Mouse (Mus musculus) lung, postnatal 0 days (tissue): ENCODE data around the gene Tgfa.

Experiments
- CTCF ChIP-seq: IDR thresholded peaks from 2 replicates; pipeline ENCODE4 v1.5.1; 2016; ENCODE audit warnings: antibody characterized with exemption, mild to moderate bottlenecking
- EP300 ChIP-seq: IDR thresholded peaks from 2 replicates; pipeline ENCODE4 v1.6.1; 2016; ENCODE audit warnings: antibody characterized with exemption, mild to moderate bottlenecking, control low read depth

GRCm38 (mm10) chr6:86248562-86248961 is 53.5 kb downstream of the Tgfa start:
- TF ChIP-seq CTCF (no peak), EP300 (no peak)
